Mouse (Mus musculus): ENCODE results near the gene Skida1. TPM values are rescaled to one million over a fixed set of nuclear protein-coding genes. Genes with fewer than 3 reads are reported as not detected.

Gene Skida1
- polyA plus RNA-seq, 1 experiment from 2014 or later, result 5.0 TPM

DNA sequence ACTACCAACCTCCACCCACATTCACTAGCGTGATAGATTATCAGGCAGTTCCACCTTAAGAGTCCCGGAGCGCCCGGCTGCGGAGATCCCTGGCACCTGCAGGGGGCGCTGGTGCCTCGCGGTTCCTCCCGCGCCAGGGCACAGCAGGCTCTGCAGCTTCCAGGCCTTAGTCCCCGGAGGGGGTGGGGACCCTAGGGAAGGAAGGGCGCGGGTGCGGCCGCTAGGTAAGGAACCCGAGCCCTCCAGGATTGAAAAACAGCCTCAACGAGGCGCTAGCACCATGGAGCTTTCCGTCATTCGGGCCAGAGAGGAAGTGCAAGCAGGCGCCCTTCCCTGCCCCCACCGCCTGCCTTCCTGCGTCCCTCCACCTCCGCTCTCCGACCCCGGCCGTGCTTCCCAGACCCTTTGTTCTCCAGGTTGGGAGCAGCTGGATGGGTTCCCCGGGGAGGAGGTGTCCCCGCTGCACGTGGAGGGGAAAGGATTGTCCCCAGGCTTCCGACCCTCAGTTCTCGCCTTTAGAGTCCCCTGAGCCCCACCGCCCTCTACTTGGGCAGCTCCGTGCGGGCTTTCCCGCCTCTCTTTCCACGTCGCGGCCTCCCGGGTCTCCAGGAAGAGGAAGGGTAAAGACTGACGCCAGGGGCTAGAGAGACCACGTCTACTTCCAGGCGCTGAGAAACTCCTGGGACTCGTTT, 21.3 kb downstream of the Skida1 start:
- Histone ChIP-seq H3K27me3 (ENCODE audit: control insufficient read depth, insufficient read depth, low read depth, low read length) (no peaks in the 10 kb centered on the region), H3K4me1 (ENCODE audit: control insufficient read depth, insufficient read depth, low read length) (peaks cover 29% of the 10 kb centered on the region), H3K36me3 (ENCODE audit: control insufficient read depth, insufficient read depth, low read length) (no peaks in the 10 kb centered on the region), H3K4me3 (ENCODE audit: low read depth, low read length) (peak overlapping the region; percentile 66), H3K9me3 (replicated peaks; ENCODE audit: control insufficient read depth, low read length, poor library complexity, severe bottlenecking) (no peaks in the 10 kb centered on the region), H3K27ac (ENCODE audit: low read length) (peak overlapping the region; percentile 96), H3K9ac (ENCODE audit: low read depth, low read length) (peak overlapping the region; percentile 87), H3K4me2 (ENCODE audit: low read length) (peak overlapping the region; percentile 97)
- WGBS, result under 1% methylated on average over 44 of the region's 44 CpGs
- peak; percentile 87 for ATAC-seq

DNA sequence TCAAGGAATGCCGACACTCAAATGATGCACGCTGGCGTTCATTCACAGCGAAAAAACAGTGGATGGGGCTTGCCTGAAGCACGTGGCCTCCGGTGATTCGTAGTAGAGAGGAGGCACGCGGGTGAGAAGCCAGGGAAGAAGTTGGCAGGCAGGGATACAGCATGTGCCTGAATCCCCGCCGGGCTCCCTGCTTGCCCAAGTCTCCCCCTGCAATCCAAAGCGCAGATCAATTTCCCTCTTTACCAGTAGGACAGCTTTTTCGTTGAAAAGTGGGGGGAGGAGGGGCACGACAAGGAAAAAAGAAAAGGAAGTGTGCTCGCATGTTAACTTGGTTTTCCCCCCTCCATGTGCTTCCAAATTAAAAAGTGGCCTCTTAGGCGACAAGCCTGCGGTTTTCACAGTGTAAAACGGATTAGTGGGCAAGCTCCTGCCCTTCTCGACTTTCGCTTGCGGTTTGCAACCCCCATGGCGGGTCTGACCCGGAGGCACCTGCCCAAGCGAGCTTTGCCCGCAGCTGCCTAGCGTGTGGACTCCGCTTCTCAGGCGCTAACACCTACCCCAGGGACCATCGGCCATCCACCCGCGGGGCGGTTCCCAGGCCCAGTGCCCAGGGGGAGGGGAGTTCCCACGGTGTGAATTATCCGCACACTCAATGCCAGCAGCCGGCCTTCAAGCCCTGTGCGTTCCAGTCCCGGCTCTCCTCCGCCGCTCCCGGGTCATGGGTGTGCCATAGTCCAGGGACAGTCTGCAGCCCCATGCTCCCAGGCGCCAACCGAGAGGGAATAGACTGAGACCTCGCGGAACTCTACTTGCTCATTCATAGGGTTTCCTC, 22.5 kb downstream of the Skida1 start:
- H3K4me1 ChIP-seq (ENCODE audit: control insufficient read depth, insufficient read depth, low read length), result peaks cover 19% of the 10 kb centered on the region
- WGBS, result under 1% methylated on average over 44 of the region's 44 CpGs
- H3K4me3 ChIP-seq (ENCODE audit: low read depth, low read length), result peak overlapping the region; percentile 66
- H3K36me3 ChIP-seq (ENCODE audit: control insufficient read depth, insufficient read depth, low read length), result no peaks in the 10 kb centered on the region
- H3K9me3 ChIP-seq (replicated peaks; ENCODE audit: control insufficient read depth, low read length, poor library complexity, severe bottlenecking), result no peaks in the 10 kb centered on the region
- peak overlapping the region; percentile 43 for H3K9ac ChIP-seq (ENCODE audit: low read depth, low read length)
- H3K27me3 ChIP-seq (ENCODE audit: control insufficient read depth, insufficient read depth, low read depth, low read length), result no peaks in the 10 kb centered on the region
- no peak overlapping the region for H3K27ac ChIP-seq (ENCODE audit: low read length)
- peak; percentile 38 for ATAC-seq
- H3K4me2 ChIP-seq (ENCODE audit: low read length), result peak overlapping the region; percentile 97

DNA sequence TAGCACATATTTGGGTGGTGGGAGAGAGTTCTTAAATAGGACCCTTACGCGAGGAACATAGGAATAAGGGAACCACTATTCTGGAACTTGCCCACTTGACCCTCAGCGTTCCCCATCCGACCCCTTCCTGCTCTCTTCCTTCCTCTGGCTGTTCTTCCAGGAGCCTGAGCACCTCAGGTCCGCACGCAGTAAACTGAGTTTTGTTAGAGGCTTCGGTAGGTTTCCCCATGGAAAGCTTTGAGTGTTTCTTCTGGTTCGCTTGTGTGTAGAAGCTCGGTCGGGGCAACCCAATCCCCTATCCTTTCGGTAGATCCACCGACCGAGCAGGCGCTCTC, 23.1 kb downstream of the Skida1 start:
- 1% methylated on average over 14 of the region's 14 CpGs for WGBS
- Histone ChIP-seq H3K4me1 (ENCODE audit: control insufficient read depth, insufficient read depth, low read length) (peaks cover 15% of the 10 kb centered on the region), H3K36me3 (ENCODE audit: control insufficient read depth, insufficient read depth, low read length) (no peaks in the 10 kb centered on the region), H3K9ac (ENCODE audit: low read depth, low read length) (peak overlapping the region; percentile 43), H3K9me3 (replicated peaks; ENCODE audit: control insufficient read depth, low read length, poor library complexity, severe bottlenecking) (no peaks in the 10 kb centered on the region), H3K4me3 (ENCODE audit: low read depth, low read length) (peak overlapping the region; percentile 66), H3K27ac (ENCODE audit: low read length) (no peak overlapping the region), H3K27me3 (ENCODE audit: control insufficient read depth, insufficient read depth, low read depth, low read length) (no peaks in the 10 kb centered on the region), H3K4me2 (ENCODE audit: low read length) (peak overlapping the region; percentile 97)
- ATAC-seq, result no peak

DNA sequence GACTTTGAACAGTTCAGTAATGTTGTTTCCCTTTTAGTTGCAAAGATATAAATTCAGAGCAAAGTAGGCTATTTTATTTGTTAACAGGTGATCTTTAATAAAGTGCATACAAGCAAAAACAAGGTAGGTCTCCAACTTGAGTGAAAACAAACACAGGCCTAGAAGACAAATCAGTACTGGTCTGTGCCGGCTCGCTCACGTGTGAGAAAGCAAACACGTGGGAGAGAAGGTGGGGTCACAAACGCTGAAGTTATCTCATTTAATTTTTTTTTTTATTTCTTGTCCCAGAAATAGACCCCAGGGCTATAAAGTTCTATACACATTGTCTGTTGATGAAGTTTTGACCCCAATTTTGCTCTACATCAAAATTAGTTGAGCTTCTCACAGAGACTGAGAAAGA, 23.7 kb downstream of the Skida1 start:
- ATAC-seq, result no peak
- H3K36me3 ChIP-seq (ENCODE audit: control insufficient read depth, insufficient read depth, low read length), result no peaks in the 10 kb centered on the region
- 36% methylated on average over 5 of the region's 5 CpGs for WGBS
- H3K4me1 ChIP-seq (ENCODE audit: control insufficient read depth, insufficient read depth, low read length), result peaks cover 15% of the 10 kb centered on the region
- no peaks in the 10 kb centered on the region for H3K9me3 ChIP-seq (replicated peaks; ENCODE audit: control insufficient read depth, low read length, poor library complexity, severe bottlenecking)
- H3K9ac ChIP-seq (ENCODE audit: low read depth, low read length), result no peak overlapping the region
- no peak overlapping the region for H3K27ac ChIP-seq (ENCODE audit: low read length)
- no peak overlapping the region for H3K4me3 ChIP-seq (ENCODE audit: low read depth, low read length)
- no peak overlapping the region; the same call in 1 of the 2 replicates for H3K4me2 ChIP-seq (ENCODE audit: low read length)
- no peaks in the 10 kb centered on the region for H3K27me3 ChIP-seq (ENCODE audit: control insufficient read depth, insufficient read depth, low read depth, low read length)

DNA sequence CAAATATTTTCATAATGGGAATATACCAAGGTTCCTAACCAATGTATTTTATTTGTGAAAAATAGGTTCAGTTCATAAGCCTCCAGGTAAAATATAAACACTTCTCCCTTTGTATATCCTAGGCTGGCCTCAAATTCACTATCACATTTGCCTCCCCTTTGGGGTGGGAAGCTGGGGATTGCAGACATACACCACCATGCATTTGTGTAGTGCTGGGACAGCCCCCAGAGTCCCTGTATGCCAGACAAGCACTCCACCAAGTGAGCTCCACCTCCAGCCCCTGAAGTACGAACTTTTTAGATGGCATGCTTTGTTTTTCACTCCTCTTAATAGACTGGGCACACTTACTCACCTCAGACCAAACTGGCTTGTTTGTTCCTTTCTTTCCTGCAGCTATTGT, 26.0 kb downstream of the Skida1 start:
- WGBS, result 72% methylated on average over 1 of the region's 1 CpGs
- Histone ChIP-seq H3K4me2 (ENCODE audit: low read length) (no peak overlapping the region), H3K27ac (ENCODE audit: low read length) (no peak overlapping the region), H3K9ac (ENCODE audit: low read depth, low read length) (no peak overlapping the region), H3K4me1 (ENCODE audit: control insufficient read depth, insufficient read depth, low read length) (peaks cover 11% of the 10 kb centered on the region), H3K9me3 (replicated peaks; ENCODE audit: control insufficient read depth, low read length, poor library complexity, severe bottlenecking) (no peaks in the 10 kb centered on the region), H3K4me3 (ENCODE audit: low read depth, low read length) (no peak overlapping the region), H3K27me3 (ENCODE audit: control insufficient read depth, insufficient read depth, low read depth, low read length) (no peaks in the 10 kb centered on the region), H3K36me3 (ENCODE audit: control insufficient read depth, insufficient read depth, low read length) (no peaks in the 10 kb centered on the region)
- no peak for ATAC-seq

DNA sequence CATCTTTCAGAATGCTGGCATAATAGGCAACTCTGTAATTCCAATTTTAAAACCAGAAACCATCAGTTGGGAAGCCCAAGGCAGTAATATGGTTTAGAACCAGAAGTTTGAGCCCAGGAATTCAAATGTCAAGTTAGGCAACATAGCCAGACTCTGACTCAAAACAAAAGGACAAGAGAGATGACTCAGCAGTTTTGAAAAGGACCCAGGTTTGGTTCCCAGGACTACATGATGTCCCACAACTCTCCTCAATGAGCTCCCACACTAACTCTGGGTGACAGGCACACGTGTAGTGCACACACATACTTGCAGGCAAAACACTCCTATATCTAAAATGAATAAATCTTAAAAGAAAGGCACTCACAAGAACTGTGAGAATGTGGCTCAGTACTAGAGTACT, 29.7 kb downstream of the Skida1 start:
- no peak for ATAC-seq
- 77% methylated on average over 1 of the region's 1 CpGs for WGBS
- no peak overlapping the region for H3K4me2 ChIP-seq (ENCODE audit: low read length)
- no peaks in the 10 kb centered on the region for H3K27me3 ChIP-seq (ENCODE audit: control insufficient read depth, insufficient read depth, low read depth, low read length)
- H3K9me3 ChIP-seq (replicated peaks; ENCODE audit: control insufficient read depth, low read length, poor library complexity, severe bottlenecking), result no peaks in the 10 kb centered on the region
- H3K4me3 ChIP-seq (ENCODE audit: low read depth, low read length), result no peak overlapping the region
- H3K4me1 ChIP-seq (ENCODE audit: control insufficient read depth, insufficient read depth, low read length), result no peaks in the 10 kb centered on the region
- H3K9ac ChIP-seq (ENCODE audit: low read depth, low read length), result no peak overlapping the region
- no peak overlapping the region for H3K27ac ChIP-seq (ENCODE audit: low read length)
- H3K36me3 ChIP-seq (ENCODE audit: control insufficient read depth, insufficient read depth, low read length), result no peaks in the 10 kb centered on the region

- Histone ChIP-seq H3K9ac (ENCODE audit: low read depth, low read length) (no peak overlapping the region), H3K27ac (ENCODE audit: low read length) (no peak overlapping the region), H3K4me2 (ENCODE audit: low read length) (no peak overlapping the region), H3K4me3 (ENCODE audit: low read depth, low read length) (no peak overlapping the region), H3K4me1 (ENCODE audit: control insufficient read depth, insufficient read depth, low read length) (no peaks in the 10 kb centered on the region), H3K36me3 (ENCODE audit: control insufficient read depth, insufficient read depth, low read length) (no peaks in the 10 kb centered on the region), H3K27me3 (ENCODE audit: control insufficient read depth, insufficient read depth, low read depth, low read length) (no peaks in the 10 kb centered on the region), H3K9me3 (replicated peaks; ENCODE audit: control insufficient read depth, low read length, poor library complexity, severe bottlenecking) (no peaks in the 10 kb centered on the region)
- 93% methylated on average over 6 of the region's 6 CpGs for WGBS
- no peak for ATAC-seq
Measured at GRCm38 (mm10) chr2:18017321-18017720, 31.5 kb downstream of the Skida1 start.

- 94% methylated on average over 1 of the region's 1 CpGs for WGBS
- H3K4me1 ChIP-seq (ENCODE audit: control insufficient read depth, insufficient read depth, low read length), result no peaks in the 10 kb centered on the region
- no peak for ATAC-seq
Measured at GRCm38 (mm10) chr2:18016639-18017038, 32.2 kb downstream of the Skida1 start.

DNA sequence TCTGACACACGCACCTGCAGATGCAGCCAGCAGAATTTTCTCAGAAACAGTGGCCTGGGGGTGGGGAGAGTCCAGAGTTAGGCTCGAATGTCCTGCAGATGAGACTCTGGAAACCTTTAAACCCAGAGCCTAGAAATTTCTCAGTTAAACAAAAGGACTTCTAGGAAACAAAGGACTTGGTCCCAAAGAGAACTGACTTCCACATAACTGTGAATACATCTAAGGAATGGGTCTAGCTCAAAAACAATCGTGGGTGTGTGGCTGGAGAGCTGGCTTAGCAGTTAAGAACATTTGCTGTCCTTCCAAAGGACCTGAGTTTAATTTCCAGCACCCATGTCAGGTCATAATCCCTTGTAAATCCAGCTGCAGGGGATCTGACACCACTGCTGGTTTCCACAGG, 33.3 kb downstream of the Skida1 start:
- H3K27me3 ChIP-seq (ENCODE audit: control insufficient read depth, insufficient read depth, low read depth, low read length), result no peaks in the 10 kb centered on the region
- no peak overlapping the region for H3K27ac ChIP-seq (ENCODE audit: low read length)
- H3K36me3 ChIP-seq (ENCODE audit: control insufficient read depth, insufficient read depth, low read length), result no peaks in the 10 kb centered on the region
- WGBS, result 35% methylated on average over 3 of the region's 3 CpGs
- no peaks in the 10 kb centered on the region for H3K9me3 ChIP-seq (replicated peaks; ENCODE audit: control insufficient read depth, low read length, poor library complexity, severe bottlenecking)
- ATAC-seq, result no peak
- no peak overlapping the region for H3K4me2 ChIP-seq (ENCODE audit: low read length)
- H3K4me3 ChIP-seq (ENCODE audit: low read depth, low read length), result no peak overlapping the region
- no peak overlapping the region for H3K9ac ChIP-seq (ENCODE audit: low read depth, low read length)
- H3K4me1 ChIP-seq (ENCODE audit: control insufficient read depth, insufficient read depth, low read length), result no peaks in the 10 kb centered on the region

More at GRCm38 (mm10) chr2:18016639-18017038, 32.2 kb downstream of the Skida1 start:
- H3K9me3 ChIP-seq (replicated peaks; ENCODE audit: control insufficient read depth, low read length, poor library complexity, severe bottlenecking), result no peaks in the 10 kb centered on the region
- no peak overlapping the region for H3K4me3 ChIP-seq (ENCODE audit: low read depth, low read length)
- no peak overlapping the region for H3K27ac ChIP-seq (ENCODE audit: low read length)
- no peak overlapping the region for H3K9ac ChIP-seq (ENCODE audit: low read depth, low read length)
- no peaks in the 10 kb centered on the region for H3K27me3 ChIP-seq (ENCODE audit: control insufficient read depth, insufficient read depth, low read depth, low read length)
- no peak overlapping the region for H3K4me2 ChIP-seq (ENCODE audit: low read length)
- no peaks in the 10 kb centered on the region for H3K36me3 ChIP-seq (ENCODE audit: control insufficient read depth, insufficient read depth, low read length)

Measured in midbrain, embryonic 16.5 days (tissue).